Mouse (Mus musculus): ENCODE measurements around the gene Atp6ap2. TPM values are rescaled to one million over a fixed set of nuclear protein-coding genes. Genes with fewer than 3 reads are reported as not detected.
A peak's percentile ranks its signal among the peaks of the same experiment; 100 is the strongest.
"Not testable (repeated sequence)": the region's sequence is repeated elsewhere in the genome, so short reads cannot be mapped to it uniquely, and the experiment has no call there.

Atp6ap2 gene
- 10 to 100 TPM; 28.5 to 28.8 TPM for total RNA-seq (2021)

DNA sequence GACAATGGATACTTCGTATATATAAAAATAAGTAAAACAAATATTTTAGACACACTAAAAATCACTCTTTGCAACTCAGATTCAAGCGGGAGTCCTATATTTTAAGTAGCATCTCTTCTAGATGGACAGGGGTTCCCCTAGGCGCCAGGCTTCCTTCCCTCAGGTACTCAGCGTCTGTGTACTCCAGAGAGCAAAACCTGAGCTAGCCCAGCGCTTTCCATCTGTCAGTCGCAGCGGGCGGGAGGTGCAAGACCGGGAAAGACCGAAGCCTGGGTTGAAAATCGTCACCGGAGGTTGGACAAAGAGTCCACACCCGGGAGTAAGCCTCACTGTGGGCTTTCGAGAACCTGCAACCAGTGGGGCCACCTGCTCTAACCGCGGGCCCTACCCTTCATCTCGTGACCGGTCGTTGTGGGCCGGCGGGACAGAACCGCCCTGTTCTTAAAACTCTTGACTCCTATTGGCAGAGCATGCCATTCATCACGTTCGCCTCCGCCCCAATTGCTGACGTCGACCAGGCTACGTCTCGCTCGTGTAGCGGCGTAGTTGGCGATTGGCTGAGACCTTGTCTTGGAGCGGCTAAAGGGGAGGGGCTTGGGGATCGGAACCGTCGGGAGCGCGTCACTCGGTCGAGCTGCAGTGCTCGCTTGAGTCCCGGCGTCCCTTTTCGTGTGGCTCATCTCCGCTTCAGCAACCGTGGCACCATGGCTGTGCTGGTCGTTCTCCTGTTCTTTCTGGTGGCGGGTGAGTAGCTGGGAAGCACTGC lies at the start of gene Atp6ap2:
Gene Atp6ap2 (plus strand): TSS at position 610 of the 766 bp plus-strand sequence.
- DNase-seq, result peak; percentile 92 to 95

DNA sequence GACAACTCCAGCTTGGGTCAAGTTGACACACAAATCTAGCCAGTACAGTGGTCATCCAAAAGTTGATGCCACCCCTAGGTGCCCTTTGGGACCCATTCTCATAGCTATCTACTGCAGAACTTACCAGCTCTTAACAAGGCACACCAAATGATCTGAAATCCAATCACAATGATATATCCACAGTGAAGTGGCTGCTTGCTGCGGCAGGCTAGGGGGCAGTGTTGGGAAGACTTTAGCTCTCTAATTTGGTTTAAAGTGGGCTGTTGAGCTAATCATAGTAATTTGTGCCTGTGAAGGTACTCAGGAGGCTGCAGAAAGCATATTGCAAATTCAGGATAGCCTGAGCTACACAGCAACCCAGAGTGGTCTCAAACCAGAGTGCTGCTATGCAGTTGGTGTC lies 43.2 kb upstream of the Atp6ap2 start:
- DNase-seq, result no peak
- intact Hi-C loops (cut with DNase I), result loop anchor here (5.0 kb wide), 1 partner anchor 308 kb away; no protein-coding TSS in a partner anchor

More for the DNA sequence above, at the start of gene Atp6ap2:
- intact Hi-C loops (cut with DNase I), result no loop called here

DNA sequence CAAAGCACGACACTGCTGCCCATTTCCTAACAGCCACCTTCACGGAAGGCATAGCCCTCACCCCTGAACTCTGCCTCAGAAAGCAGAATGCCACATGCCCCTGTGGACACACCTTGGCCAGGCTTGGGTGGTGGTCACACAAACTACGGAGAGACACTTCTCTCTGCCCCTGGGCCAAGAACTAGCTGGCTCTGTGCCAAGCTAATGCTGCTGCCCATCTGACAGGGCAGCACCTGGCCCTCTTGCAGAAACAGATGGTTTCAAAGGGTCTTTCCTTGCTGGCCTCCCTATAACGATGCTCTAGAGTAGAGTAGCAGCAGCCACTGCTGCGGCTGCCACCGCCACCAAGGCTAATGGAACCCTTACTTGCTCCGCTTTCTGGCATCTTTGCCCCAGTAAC lies 30.5 kb upstream of the Atp6ap2 start:
- DNase-seq, result no peak
- intact Hi-C loops (cut with DNase I), result no loop called here

DNA sequence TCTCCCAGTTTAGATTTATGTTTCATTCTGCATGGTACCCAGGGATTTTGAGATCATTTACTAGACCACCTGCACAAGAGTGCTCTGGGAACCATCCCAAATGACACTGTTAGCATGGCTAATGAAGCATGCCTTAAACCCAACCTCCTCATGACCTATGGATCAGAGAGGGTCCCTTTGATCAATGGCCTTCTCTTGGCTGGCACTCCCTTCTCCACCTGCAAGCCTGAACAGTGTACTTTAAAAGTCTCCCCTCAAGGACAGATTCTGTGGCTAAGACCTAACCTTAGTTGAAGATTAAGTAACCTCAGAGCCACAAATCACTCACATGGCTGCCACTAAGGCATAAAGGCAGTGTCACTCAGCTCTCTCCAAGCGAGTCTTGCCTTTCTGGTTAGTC lies 16.2 kb upstream of the Atp6ap2 start:
- no peak for DNase-seq
- intact Hi-C loops (cut with DNase I), result no loop called here

DNA sequence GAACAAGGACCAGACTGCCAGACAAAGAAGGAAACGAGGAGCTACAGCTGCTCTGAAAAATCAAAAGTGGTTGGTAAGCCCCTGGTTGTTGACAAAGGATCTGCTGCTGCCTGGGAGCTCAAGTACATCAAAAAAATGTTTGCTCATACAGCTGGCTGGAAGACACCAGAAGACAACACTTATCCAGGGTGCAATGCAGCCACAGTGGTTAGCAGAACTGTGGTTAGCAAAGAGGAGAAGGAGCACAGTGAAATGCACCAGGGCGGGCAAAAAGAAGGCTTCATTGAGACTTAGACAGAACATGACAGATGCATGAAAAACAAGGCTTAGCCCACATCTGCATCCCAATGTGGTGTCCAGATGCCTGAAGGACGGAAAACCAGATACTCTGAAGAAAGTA lies 9.7 kb upstream of the Atp6ap2 start:
- intact Hi-C loops (cut with DNase I), result no loop called here
- no peak for DNase-seq

DNA sequence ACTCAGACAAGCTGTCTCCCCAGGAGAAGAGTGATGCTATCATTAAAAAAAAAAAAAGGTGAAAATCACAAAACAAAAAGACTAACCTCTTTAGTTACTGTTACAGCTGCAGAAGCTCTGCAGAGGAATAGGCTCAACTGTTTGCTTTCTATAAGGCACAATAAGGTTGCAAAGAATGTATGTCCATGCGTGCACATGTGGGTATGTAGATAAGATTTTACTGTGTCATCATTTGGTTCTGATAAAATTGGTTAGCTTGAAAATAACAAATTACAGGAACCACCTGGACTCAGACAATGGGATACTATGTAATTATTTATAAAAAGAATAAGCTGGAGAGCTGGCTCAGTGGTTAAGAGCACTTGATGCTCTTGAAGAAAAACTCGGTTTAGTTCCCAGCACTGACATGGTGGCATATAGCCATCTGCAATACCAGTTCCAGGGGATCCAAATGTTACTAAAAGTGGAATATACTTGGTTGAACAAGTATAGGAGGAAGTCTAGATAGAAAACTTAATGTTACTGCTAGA lies 9.2 kb upstream of the Atp6ap2 start:
- intact Hi-C loops (cut with DNase I), result no loop called here
- no peak for DNase-seq

DNA sequence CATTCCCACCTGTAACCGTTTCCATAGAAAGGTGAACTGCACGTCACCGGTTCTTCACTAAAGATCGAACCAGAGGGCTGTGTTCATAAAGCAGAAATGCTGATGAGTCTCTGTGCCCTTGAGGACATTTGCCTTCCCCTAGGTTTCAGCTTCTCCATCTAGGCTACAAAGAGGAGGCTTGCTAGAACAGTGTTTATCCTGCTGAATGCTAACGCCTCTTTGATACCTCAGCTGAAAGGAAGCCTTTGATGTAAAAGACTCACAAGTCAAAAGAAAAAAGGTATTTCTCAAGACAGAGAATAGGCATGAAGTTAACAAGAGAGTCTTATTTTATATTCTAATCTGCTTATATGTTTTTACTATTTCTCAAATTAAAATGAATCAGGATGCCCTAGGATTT lies 4.3 kb upstream of the Atp6ap2 start:
- no peak for DNase-seq
- intact Hi-C loops (cut with DNase I), result no loop called here

DNA sequence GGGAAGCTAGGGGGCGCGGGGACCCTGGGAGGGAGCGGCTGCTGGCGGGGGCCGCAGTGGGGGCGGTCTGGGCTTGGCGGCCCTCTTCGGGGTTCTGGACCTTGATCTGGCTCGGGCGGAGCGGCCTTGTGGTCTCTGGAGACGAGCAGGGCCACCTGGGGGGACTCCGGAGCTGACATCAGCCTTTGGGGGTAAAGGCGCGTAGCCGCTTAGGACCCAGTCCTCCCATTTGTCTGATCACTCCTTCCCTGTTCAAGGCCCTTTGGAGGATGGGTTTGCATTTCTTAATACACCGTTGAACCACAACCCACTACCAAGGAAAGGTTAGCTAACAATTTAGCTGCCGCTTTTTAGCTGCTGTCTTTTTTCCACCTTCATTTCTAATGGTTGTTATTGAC lies 356 bp downstream of the Atp6ap2 start:
- intact Hi-C loops (cut with DNase I), result no loop called here
- DNase-seq, result no peak

DNA sequence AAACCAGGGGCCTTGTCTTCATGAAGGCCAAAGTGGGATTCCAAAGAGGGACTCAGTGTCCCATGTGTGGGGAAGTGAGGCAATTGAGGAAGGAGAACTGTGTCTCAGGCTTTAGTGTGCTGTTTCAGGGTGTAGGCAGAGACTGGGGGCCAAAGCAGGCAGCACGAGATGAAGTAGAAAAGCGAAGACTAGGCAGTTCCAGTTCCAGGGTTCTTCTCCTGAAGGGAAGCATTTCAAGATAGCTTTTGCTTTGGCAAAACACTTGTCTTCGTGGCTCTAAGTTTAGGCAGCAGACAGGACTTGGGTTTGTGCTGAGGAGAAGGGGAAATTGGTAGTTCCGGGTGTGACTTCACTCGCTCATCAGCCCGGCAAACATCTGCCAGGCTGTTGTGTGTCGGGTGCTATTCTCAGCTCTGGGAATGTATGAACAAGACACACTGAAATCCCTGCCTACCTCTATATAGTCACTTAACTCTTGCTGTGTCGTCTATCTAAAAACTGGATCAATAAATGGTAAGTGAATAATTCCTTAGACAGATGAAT lies 3.9 kb downstream of the Atp6ap2 start:
- no peak for DNase-seq
- intact Hi-C loops (cut with DNase I), result no loop called here

DNA sequence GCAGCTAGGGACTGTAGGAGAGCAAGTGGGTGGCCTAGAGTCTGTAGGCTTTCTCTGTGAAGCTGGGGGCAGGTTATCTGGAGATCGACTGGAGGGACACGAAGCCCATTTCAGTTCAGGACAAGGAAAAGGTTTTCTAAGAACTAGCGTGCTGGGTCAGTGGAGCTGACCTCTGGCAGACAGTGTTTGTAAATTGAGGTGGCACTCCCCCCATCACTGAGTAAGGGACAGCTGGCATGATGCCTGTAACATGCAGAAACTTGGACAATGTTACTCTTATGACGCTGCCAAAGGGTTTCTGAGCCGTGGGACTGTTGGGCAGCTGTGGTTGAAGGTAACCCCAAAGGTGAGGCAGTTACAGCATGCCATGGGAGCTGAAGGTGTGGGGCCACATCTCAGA lies 4.4 kb downstream of the Atp6ap2 start:
- intact Hi-C loops (cut with DNase I), result no loop called here

DNA sequence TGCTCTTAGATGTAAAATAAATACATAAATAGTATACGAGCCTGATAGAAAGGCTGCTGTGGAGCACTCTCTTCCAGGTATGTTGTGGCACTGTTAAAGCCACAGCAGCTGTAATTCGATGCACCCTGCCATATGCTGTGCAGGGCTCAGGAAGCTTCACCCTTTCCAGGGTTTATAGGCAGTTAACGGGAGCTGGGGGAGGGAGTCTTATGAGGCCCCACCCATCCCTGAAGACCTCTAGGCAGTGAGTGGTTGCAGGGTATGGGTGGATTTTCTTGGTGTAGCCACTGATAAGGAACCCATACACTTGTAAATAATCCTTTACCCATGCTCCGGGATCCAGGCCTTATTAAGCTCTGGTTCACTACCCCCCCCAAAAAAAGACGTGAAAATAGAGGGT lies 6.2 kb downstream of the Atp6ap2 start:
- intact Hi-C loops (cut with DNase I), result no loop called here
- DNase-seq, result no peak

More for the DNA sequence above, 4.4 kb downstream of the Atp6ap2 start:
- DNase-seq, result peak in 1 of 2 experiments; percentile 9

DNA sequence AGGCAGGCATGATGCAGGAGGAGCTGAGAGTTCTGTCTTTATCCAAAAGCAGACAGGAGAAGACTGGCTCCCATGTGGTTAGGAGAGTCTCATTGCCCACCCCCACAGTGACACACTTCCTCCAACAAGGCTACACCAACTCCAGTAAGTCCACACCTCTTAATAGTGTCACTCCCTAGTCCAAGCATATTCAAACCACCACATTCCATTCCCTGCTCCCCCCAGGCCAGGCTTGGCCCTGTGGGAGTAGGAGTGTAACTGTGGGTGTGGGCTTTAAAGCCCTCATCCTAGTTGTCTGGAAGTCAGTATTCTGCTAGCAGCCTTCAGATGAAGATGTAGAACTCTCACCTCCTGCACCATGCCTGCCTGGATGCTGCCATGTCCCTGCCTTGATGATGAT lies 22.9 kb downstream of the Atp6ap2 start:
- intact Hi-C loops (cut with DNase I); DNase-seq: not testable (repeated sequence)

DNA sequence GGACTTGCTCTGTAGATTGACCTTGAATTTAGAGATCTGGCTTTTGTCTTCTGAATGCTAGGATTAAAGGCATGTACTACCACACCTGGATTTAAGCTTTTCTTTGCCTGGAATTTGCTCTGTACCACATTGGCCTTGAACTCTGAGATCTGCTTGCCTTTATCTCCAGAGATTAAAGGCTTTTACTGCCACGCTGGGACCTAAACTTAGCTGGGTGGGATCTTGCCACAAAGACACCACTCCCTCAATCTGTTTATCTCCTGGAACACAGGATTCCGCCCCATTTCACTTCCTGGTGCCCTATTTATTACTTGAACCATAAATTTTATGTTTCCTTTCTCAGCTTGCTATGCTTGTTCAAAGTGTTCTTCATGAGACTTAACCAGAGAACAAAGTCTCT lies 23.6 kb downstream of the Atp6ap2 start:
- intact Hi-C loops (cut with DNase I), result no loop called here

DNA sequence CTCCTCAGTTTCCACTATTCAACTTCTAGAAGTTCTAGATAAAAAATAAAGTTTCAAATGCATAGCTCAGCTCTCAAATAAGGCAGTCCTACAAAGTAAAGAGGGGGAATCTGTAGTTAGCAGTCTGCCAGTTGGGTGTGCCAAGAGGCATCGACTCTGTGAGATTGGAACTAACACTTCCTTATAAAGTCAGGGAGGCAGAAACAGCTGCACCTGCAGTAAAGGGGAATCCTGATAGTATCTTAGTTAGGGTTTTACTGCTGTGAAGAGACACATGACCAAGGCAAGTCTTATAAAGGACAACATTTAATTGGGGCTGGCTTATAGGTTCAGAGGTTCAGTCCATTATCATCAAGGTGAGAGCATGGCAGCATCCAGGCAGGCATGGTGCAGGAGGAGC lies 24.8 kb downstream of the Atp6ap2 start:
- DNase-seq; intact Hi-C loops (cut with DNase I): not testable (repeated sequence)

More for the DNA sequence above, 23.6 kb downstream of the Atp6ap2 start:
- DNase-seq, result no peak

DNA sequence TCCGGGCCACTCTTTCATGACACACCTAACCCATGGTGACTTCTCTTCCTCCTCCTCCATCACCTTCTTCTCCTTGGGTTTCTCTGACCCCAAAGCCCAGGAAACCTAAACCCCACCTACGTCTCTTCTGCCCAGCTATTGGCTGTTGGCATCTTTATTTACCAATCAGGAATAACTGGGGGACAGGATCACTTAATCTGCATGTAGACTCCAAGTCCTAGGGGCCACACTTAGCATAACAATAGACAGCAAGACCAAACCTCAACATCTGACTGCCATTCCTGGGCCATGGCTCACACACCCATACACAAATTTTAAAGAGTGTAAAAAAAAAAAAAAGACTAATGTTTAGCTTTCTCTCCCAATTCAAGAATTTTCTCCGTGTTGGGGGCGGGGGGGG lies 37.5 kb downstream of the Atp6ap2 start:
- no peak for DNase-seq
- intact Hi-C loops (cut with DNase I), result no loop called here

DNA sequence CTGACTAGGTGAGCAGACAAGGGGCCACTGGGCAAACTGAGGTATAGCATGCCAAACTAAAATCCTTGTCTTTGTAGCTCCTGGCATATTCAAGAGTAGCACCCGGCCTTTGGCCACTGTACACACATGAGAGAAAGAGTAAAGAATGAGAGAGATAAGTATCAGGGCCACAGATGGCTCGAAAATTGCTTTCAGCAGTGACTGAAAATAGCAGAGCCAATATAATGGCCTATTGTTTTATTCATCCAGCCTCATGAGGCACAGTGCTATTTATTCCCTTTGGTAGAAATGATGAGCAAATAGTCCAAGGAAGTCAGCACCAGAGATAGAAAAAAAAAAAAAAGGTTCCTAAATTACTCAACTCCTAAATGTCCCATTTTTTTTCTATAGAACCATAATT lies 57.4 kb downstream of the Atp6ap2 start:
- no peak for DNase-seq
- intact Hi-C loops (cut with DNase I), result loop anchor here (10.0 kb wide), 1 partner anchor 530 kb away; no protein-coding TSS in a partner anchor

DNA sequence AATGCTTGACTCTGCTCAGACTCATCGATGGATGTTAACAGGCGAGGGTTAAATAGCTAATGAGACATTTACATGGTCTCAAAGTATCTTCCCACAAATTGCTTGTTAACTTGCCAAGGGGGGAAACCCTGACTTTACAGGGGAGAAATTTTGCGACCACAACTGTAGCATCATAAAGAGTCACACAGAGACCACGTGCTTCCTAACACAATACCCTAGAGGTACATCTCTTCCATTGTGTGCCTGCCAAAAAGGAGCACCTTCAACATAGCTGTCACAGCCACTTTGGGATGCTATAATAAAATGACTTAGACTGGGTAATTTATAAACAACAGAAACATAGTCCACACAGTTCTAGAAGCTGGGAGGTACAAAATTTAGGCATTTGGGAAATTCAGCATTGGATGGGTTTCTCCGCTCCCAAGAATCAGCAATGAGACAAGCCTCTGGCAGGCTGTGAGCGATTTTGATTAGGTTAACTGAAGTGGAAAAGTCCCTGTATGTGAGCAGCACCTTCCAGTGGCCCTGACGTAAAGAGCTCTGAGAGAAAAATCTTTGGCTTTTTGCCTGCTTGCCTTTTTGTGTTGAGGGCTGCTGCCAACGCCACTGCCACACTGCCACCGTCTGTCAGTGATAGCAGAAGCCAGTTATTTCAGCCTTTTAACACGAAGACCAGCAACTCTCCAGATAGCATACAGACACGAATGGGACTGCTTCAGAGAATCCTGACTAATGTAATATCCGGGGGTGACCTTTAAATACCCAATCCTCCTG lies 58.1 kb downstream of the Atp6ap2 start:
- DNase-seq, result peak; percentile 33 to 34
- intact Hi-C loops (cut with DNase I), result loop anchor here (2.0 to 10.0 kb wide), 2 partner anchors 105 to 531 kb away; no protein-coding TSS in a partner anchor

DNA sequence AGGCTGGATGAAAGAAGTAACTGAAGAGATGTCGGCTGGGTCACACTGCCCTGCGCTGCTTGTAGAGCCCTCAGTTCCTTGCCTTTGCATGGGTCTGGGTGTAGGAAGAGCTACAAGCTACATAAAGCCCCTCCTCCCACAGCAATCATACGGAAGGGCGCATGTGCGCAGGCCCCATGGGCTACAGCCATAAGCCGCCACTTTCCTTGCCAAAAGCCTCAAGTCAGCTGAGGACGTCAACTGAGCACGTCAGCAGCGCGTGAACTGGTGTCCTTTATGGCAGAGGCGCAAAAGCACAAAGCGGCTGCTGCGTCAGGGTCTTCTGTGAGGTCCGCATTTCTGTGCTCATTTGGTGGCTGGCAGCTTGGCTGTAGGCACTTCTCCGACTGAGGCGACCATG lies 64.3 kb downstream of the Atp6ap2 start:
- DNase-seq, result no peak
- intact Hi-C loops (cut with DNase I), result no loop called here

DNA sequence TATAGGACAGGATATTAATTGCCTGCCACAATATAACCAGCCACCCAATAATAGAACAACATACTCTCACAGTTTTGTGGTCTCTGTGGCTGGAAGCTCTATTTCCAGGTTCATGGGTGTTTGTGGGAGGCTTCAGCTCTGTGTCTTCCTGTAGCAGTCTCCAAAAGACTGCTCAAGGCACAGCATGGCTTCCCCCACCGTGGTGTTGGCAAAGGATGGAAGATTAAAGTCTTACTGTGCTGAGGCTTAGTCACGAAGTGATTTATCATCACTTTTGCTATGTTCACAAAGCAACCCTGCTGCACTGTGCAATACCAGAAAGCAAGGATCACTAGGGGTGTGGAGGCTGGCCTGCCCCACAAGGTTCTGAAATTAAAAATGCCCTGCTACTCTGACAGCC lies 66.3 kb downstream of the Atp6ap2 start:
- intact Hi-C loops (cut with DNase I), result no loop called here
- DNase-seq, result no peak
